Mouse (Mus musculus) right cerebral cortex, adult 2 months (tissue): ENCODE measurements around the gene Smdt1.
A peak's percentile ranks its signal among the peaks of the same experiment; 100 is the strongest.

ENCODE experiments used
- DNase-seq, 2 experiments: peaks; one replicate each; pipeline ENCODE4 v3.0.0; 2021 to 2022; ENCODE audit warnings: low spot score in 2 of 2

Smdt1 gene

GRCm38 (mm10) chr15:82338593-82339112 lies at the start of gene Smdt1, which contains the start of the genes Naga and Pheta2:
Smdt1 (plus strand) TSS chr15:82338959.
Naga (minus strand) TSS chr15:82338925.
Pheta2 (plus strand) TSS chr15:82338942.
- DNase-seq: peak; percentile 90 to 93

- DNase-seq: no peak
These were observed 48.5 kb upstream of the Smdt1 start for GRCm38 (mm10) chr15:82290252-82290651.

DNA sequence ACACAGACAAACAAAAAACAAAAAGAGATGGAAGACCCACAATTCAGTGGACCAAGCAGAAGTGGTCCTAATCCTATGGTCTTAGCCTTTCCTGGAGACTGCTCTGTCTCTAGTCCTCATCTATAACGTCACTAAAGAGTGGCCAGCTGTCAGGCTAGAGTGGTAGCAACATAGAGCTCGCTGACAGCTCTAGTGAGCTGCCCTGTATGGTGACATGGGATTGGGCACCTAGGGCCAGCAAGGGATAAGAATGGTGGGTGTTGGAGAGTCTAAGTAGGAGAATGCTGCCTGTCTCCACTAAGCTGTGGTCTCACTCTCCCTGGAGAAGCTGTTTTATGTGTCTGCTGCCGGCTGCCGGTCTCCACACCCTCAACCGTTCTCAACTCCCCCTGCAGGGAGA lies 45.9 kb upstream of the Smdt1 start:
- no peak for DNase-seq

- DNase-seq: peak in 1 of 2 experiments; percentile 26
These were observed 45.5 kb upstream of the Smdt1 start for GRCm38 (mm10) chr15:82293271-82293711.

DNA sequence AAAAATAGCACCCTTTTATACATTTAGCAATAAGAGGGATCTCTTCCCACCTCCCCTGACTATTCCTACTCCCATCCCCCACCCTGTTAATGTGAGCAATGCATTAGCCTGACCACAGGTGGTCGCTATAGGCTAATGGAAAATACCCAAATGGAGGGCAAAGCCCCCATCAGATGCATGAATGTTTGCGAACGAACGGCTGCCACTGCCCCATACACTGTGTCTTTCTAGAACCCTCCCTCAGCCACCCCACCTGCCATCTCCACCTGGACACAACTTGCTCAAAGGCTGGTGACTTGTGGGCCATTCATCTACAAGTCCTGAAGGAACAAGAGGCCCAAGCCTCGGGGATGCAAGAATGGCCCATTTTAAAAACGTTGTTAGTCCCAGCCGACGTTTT lies 44.7 kb upstream of the Smdt1 start:
- DNase-seq: peak in 1 of 2 experiments; percentile 24

DNA sequence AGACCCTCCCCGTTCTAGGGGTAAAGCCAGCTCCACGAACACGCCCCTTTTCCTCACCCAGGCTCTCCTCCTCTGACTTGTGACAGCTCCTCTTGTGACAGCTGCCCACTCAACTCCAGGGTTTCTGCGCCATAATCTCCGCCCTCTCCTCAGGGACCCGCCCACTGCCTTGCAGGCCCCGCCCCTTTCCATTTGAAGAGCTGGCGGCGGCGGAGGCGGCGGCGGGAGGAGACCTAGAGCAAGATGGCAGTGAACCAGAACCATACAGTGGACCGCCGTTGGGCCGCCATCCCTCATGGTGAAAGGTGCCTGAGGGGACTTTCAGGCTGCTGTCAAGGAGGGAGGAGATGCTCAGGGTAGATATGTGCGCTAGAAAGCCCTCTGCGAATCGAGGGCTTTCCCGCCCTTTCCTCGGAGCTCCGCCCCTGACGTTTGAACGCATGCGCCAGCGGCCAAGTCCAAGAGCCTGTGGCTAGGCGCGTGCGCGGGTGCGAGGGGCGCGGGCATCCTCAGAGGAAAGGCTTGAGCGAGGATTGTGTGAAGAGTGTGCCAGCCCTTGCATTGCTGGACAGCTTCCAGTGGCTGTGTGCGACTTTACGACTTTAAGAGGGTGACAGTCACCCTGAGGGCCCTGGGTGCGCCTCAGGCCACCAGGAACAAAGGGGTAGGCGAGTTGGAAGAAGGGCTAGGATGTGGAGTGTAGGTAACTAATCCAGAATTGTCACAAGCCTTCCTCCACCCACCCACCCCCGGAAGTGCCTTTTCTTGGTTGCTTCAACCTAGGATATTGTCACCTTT lies 39.8 kb upstream of the Smdt1 start, which contains the start of gene Wbp2nl:
Gene Wbp2nl (plus strand): TSS at position 191 of the 798 bp plus-strand sequence.
- no peak for DNase-seq

DNA sequence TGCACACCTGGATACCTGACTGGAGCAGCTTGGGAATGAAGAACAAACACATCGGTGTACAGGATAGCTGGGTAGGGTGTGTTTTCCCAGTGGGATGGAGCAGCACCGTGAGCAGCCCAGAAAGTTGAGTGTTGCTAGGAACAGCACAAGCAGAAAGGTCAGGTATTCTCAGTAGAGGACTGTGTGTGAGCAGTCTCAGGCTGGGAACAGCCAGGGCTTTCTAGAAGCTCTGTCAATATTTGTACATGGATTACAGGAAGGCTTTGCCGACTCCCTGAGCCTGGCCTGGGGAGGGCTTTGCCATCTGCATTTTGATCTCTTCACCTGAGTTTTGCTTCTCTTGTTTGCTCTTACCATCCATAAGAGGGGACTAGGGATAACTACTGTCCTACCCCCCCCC lies 31.7 kb upstream of the Smdt1 start:
- no peak for DNase-seq

DNA sequence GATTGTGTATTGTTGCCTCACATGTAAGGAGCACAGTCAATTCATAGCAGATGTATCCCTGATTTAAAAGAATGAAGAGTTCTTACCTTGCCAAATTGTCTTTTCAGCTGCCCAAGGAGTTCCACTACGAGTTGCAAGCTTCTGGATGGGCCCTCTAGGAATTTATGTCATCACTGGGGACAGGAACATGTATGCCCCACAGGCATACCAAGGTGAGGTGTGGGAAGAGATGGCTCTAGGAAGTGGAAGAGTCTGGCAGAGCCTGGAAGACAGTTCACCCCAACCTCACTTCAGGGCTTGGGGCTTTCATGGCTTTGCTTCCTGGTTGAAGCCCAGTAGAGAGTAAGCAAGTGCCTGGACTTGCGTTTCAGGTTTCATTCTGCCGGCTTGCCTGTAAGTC lies 30.3 kb upstream of the Smdt1 start:
- no peak for DNase-seq

- DNase-seq: no peak
These were observed 20.9 kb upstream of the Smdt1 start for GRCm38 (mm10) chr15:82317839-82318238.

DNA sequence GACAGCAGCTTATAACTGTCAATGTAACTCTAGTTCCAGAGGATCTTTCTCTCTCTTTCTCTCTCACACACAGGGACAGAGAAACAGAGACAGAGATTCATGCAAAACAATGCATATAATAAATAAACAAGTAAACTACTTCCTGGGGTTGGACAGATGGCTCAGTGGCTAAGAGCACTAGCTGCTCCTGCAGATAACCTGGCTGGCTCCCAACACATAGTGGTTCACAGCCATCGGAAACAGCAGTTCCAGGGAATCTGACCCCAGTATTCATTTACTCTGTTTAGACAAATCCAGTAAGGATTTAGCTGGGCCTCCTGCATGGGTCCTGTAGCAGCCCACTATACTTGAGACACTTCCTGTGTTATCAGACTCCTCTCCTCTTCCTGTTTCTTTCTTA lies 19.1 kb upstream of the Smdt1 start:
- no peak for DNase-seq

DNA sequence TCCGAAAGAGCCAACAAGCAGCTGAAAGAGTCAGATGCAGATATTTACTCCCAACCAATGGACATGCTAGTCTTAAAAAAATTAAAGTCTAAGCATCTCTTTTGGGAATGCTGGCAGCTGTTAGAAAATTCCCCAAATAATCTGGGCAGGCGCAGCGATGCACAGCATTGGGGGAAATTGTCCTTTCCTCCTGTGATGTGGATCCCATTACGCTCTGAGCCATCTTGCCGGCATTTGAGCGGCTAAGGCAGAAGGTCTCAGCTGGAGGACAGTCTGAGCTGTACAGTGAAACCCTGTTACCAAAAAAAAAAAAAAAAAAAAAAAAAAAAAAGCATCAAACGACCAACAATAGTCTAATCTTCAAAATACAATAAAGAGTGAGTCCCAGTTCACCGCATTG lies 16.6 kb upstream of the Smdt1 start:
- no peak for DNase-seq

DNA sequence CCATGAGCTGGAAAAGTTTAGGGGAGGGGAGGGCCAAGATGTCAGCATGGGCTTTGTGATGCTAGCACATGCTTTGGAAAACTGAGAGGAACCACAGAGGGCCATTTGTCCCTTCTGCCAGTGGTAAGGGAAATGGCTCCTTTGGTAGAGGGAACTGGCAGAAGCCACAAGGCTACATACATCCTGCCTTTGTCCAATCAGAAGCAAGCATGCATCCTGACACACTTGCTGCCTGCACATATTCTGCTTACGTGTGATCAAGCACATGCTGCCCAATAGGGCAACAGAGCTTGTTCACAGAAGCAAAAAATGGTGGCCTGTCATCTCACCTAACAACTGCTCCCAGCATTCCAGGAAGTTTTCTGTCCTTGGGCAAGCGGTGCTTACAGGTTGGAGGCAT lies 13.4 kb upstream of the Smdt1 start:
- DNase-seq: no peak

- no peak for DNase-seq
These were observed 3.6 kb upstream of the Smdt1 start for GRCm38 (mm10) chr15:82335194-82335593.

DNA sequence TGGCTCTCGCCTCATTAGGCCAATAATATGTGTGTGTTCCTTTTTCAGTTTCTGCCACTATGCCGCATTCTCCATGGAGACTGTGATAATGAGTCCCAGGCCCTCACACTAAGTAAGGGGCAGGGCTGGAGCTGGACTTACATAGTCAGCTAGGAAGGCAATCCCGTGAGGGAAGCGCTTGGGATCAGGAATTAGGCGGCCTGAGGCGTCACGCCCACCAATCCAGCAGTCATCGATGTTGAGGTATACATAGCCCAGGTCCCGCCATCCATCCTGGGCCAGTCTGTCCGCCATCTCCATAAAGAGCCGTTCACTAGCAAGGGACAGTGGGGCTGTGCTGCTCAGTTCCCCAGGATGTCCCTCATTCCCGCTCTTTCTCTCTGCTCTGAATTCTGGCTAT lies 2.1 kb upstream of the Smdt1 start:
- DNase-seq: no peak

DNA sequence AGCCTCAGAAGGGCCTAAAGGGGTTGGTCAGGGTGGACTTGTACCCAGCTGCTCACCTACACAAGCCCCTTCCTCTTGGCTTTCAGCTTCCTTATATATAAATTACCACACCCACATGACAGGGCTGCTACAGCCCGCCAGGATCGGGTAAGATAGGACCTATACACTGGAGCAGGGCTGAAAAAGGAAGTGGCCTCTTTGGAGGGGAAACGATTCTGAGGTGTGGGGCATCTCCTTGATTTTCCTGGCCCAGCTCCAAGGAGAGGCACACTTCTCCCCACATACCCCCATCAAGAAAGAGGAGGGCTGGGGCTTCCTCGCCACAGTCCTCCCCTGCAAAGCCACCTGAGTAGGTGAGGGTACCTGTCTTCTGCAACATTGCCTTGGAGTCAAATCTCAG lies 884 bp upstream of the Smdt1 start:
- DNase-seq: no peak

DNA sequence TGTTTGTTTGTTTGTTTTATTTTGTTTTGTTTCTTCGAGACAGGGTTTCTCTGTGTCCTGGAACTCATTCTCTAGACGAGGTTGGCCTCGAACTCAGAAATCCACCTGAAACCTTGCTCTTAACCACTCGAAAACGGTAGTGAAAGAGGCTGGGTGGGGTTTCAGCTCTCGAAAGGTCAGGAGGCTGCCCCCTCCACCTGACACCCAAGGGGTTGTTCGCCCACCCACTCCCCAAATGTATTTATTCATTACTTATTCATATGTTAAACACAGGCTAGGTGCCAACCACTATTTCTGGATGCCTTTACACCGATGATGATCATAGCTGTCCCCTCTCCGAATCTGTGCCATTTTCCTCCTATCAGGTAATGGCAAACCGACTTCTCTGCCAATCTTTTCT lies 391 bp downstream of the Smdt1 start:
- no peak for DNase-seq

DNA sequence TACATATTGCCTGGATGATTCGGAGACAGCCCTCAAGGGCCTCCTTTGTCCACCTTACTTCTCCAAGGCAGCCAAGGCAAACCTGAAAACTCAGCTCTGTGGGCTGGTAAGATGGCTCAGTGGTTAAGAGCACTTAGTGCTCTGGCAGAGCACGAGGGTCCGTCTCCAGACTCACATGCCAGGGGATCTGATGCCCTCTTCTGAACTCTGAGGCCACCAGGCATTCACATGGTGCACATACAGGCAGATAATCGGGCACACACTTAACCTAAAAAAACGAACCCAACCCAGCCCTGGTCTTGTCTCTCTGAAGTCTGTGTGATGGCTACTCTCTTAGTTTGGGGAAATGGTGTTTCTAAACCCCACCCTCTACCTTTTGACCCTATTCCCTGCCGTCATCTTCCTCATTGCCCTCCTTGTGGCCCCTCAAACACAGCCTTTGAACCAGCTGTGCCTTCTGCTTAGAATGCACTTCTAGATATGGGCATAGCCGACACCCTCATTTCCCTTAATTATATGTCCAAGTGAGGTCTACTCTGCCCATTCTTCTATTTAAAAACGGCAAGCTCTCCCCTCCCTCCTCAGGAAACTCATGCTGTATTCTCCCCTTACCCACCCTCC lies 985 bp downstream of the Smdt1 start:
- DNase-seq: no peak

DNA sequence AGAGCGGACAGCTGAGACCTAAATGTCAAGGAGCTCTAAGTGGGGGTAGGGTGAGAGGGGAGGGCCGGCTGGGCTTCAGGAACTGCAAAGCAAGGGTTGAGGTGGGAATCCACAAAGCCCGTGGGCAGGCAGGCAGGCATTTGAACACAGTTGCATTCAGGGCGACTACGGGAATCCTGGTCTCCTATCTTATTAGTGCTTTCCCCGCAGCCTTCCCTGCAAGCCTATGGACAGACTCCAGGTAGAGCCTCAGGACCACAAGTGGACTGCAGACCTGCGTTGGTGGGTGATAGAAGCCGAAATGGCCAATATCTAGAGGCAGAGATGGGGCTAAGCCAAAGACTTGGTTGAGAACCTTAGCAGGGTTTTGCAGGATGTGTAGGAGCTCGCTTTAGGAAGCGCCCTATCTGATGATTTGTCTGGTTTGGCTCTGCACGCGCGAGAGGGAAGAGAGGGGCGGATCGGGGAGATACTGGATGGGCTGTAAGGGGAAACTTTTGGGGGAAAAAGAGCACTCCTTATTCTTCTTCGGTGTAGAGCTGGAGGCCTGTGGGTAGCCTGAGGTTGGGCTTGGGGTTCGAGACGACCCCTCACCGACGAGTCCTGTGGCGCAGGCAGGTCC lies 1.8 kb downstream of the Smdt1 start:
- no peak for DNase-seq

DNA sequence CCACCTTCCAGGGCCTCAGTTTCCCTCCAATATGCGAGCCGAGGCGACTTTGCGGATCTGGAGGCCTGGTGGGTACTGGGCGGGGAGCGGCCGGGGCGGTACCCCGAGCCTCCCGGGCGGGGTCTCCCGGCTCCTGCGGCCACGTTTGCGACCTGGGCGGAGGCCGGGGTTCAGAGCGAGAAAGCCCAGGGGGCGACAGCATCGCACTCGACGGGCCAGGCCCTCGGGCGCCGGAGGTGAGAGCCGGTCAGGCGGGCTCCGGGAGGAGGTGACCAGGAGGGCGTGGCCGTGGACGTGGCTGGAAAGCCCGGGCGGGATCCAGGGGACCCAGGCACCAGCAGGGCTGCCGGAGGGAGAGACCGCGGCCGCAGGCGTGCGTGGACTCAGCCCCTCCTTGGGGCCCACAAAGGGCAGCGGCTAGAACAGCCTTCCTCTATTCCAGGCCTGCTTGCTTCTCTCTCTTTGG lies 2.3 kb downstream of the Smdt1 start:
- DNase-seq: no peak

- no peak for DNase-seq
These were observed 3.1 kb downstream of the Smdt1 start for GRCm38 (mm10) chr15:82341675-82342542.

DNA sequence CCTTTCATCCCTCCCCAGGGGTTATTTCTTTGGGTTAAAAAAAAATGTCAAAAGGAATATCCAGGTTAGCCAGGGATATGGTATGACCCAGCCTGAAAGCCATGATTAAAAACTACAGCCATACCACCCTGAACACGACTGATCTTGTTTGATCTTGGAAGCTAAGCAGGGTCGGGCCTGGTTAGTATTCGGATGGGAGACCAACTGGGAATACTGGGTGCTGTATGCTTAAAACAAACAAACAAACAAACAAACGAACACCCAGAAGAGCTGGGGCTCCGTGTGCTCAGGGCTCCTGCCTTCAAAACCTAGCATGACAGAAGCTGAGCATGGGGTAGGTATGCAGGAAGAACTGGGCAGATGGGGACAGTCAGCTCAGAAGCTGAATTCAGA lies 3.8 kb downstream of the Smdt1 start:
- DNase-seq: no peak
